Mouse (Mus musculus): Measurements from ENCODE around the gene Nfe2l2. TPM values are rescaled to one million over a fixed set of nuclear protein-coding genes. Genes with fewer than 3 reads are reported as not detected.

The Nfe2l2 gene
- polyA plus RNA-seq, 1 experiment from 2014 or later: 28.5 TPM

DNA sequence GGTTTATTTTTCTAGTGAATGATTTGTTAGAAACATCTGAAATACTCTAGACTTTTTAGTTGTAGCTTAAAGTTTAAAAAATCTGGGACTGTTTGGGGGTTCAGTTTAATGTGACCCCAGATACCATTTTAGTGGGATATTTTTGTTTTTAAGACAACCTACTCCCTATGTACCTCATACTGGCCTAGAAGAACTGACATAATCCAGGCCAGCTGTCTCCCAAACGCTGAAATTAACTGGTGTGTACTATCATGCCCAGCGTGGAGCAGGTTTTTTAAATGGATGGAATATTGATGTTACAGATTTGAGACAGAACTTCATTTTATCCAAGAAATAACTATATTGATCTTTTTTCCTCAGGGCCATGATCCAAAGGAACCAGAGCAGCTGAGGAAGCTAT, 43.3 kb downstream of the Nfe2l2 start:
- DNase-seq (ENCODE audit: low spot score) (no peak), ATAC-seq (ENCODE audit: low FRiP score) (no peak)
- WGBS: 44% methylated on average over 2 of the region's 2 CpGs
- Histone ChIP-seq H3K36me3 (ENCODE audit: control insufficient read depth, insufficient read depth, low read length) (peaks cover 15% of the 10 kb centered on the region), H3K4me2 (replicated peaks; ENCODE audit: low read depth, low read length) (peak overlapping the region; percentile 65), H3K9ac (ENCODE audit: low read depth, low read length) (0 out of 2 replicates have a peak overlapping the region, but pooled peaks have one; percentile 15), H3K9me3 (ENCODE audit: control insufficient read depth, low read length) (no peaks in the 10 kb centered on the region), H3K27me3 (ENCODE audit: control insufficient read depth, insufficient read depth, low read length) (no peaks in the 10 kb centered on the region), H3K27ac (ENCODE audit: low read depth, low read length) (no peak overlapping the region), H3K4me3 (ENCODE audit: low read depth, low read length) (peak overlapping the region; percentile 95), H3K4me1 (replicated peaks; ENCODE audit: control insufficient read depth, insufficient read depth, low read length) (peaks cover 3% of the 10 kb centered on the region; the same call in 1 of the 2 replicates)

DNA sequence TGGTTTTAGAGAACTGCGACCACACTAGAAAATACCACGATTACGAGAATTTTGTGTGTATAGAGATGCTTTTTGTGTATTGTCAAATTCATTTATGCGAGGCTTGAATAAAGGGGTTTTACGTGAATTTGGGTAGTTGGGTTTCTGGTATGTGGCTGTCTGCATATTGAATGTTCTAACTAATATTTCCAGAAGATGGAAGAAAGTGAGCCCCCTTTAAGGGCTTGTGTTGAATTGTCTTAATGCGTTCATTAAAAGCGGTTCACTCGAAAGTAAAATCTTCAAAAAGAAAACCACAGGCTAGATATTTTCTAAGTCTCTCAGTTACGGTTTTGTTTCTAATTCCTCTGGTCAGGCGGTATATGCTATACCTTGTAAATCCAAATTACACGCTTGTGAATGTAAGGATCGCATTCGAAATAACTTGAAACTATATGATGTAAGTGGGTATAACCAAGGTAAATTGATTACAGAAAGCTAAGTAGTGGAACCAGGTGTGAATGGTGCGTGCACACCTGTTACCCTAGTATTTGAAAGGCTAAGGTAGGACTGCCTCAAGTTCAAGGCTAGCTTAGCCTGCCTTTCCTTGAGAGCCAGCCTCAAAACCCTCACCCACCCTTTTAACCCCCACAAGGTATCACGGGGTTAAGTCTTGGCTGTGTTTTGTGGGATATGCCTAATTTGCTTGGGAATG, 44.0 kb downstream of the Nfe2l2 start:
- H3K36me3 ChIP-seq (ENCODE audit: control insufficient read depth, insufficient read depth, low read length): peaks cover 15% of the 10 kb centered on the region
- no peak for ATAC-seq (ENCODE audit: low FRiP score)
- peaks cover 3% of the 10 kb centered on the region; the same call in 1 of the 2 replicates for H3K4me1 ChIP-seq (replicated peaks; ENCODE audit: control insufficient read depth, insufficient read depth, low read length)
- peak overlapping the region; percentile 99 for H3K9ac ChIP-seq (ENCODE audit: low read depth, low read length)
- H3K27ac ChIP-seq (ENCODE audit: low read depth, low read length): no peak overlapping the region
- WGBS: 3% methylated on average over 15 of the region's 15 CpGs
- peak overlapping the region; percentile 65 for H3K4me2 ChIP-seq (replicated peaks; ENCODE audit: low read depth, low read length)
- no peaks in the 10 kb centered on the region for H3K27me3 ChIP-seq (ENCODE audit: control insufficient read depth, insufficient read depth, low read length)
- DNase-seq (ENCODE audit: low spot score): no peak
- no peaks in the 10 kb centered on the region for H3K9me3 ChIP-seq (ENCODE audit: control insufficient read depth, low read length)
- H3K4me3 ChIP-seq (ENCODE audit: low read depth, low read length): peak overlapping the region; percentile 95

DNA sequence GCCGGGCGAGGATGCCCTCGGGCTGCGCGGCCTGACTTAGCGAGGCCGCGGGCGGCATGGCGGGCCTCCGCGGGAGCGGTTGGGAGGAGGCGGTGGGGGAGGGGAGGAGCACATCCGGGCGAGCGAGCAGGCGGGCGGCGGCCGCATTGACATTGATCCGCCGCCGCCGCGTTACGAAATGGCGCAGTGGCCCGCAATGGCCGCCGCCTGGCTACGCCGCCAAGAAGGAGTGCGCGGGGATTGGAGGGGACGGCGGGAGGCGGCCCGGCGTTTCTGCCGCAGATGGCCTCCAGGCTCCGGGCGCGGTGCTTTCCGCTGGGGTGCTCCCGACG, 44.8 kb downstream of the Nfe2l2 start:
- Histone ChIP-seq H3K4me1 (replicated peaks; ENCODE audit: control insufficient read depth, insufficient read depth, low read length) (peaks cover 3% of the 10 kb centered on the region; the same call in 1 of the 2 replicates), H3K27ac (ENCODE audit: low read depth, low read length) (peak overlapping the region; percentile 98), H3K4me2 (replicated peaks; ENCODE audit: low read depth, low read length) (peak overlapping the region; percentile 65), H3K36me3 (ENCODE audit: control insufficient read depth, insufficient read depth, low read length) (peaks cover 15% of the 10 kb centered on the region), H3K9me3 (ENCODE audit: control insufficient read depth, low read length) (no peaks in the 10 kb centered on the region), H3K27me3 (ENCODE audit: control insufficient read depth, insufficient read depth, low read length) (no peaks in the 10 kb centered on the region), H3K4me3 (ENCODE audit: low read depth, low read length) (peak overlapping the region; percentile 95), H3K9ac (ENCODE audit: low read depth, low read length) (peak overlapping the region; percentile 99)
- ATAC-seq (ENCODE audit: low FRiP score): peak; percentile 78
- under 1% methylated on average over 32 of the region's 47 CpGs for WGBS
- peak; percentile 93 for DNase-seq (ENCODE audit: low spot score)

GRCm38 (mm10) chr2:75658727-75659628, 45.5 kb downstream of the Nfe2l2 start, which contains the start of gene Hnrnpa3:
Gene Hnrnpa3 (plus strand): TSS chr2:75659261.
- ATAC-seq (ENCODE audit: low FRiP score) (peak; percentile 96), DNase-seq (ENCODE audit: low spot score) (peak; percentile 100)
- WGBS: under 1% methylated on average over 58 of the region's 102 CpGs
- H3K4me1 ChIP-seq (replicated peaks; ENCODE audit: control insufficient read depth, insufficient read depth, low read length): peaks cover 3% of the 10 kb centered on the region; the same call in 1 of the 2 replicates
- no peaks in the 10 kb centered on the region for H3K27me3 ChIP-seq (ENCODE audit: control insufficient read depth, insufficient read depth, low read length)
- peak within 1 kb of the TSS; percentile 95 for H3K4me3 ChIP-seq (ENCODE audit: low read depth, low read length)
- H3K4me2 ChIP-seq (replicated peaks; ENCODE audit: low read depth, low read length): peak within 1 kb of the TSS; percentile 65
- H3K36me3 ChIP-seq (ENCODE audit: control insufficient read depth, insufficient read depth, low read length): peaks cover 13% of the 10 kb centered on the region
- peak within 1 kb of the TSS; percentile 99 for H3K9ac ChIP-seq (ENCODE audit: low read depth, low read length)
- H3K27ac ChIP-seq (ENCODE audit: low read depth, low read length): peak within 1 kb of the TSS; percentile 98
- H3K9me3 ChIP-seq (ENCODE audit: control insufficient read depth, low read length): no peaks in the 10 kb centered on the region

DNA sequence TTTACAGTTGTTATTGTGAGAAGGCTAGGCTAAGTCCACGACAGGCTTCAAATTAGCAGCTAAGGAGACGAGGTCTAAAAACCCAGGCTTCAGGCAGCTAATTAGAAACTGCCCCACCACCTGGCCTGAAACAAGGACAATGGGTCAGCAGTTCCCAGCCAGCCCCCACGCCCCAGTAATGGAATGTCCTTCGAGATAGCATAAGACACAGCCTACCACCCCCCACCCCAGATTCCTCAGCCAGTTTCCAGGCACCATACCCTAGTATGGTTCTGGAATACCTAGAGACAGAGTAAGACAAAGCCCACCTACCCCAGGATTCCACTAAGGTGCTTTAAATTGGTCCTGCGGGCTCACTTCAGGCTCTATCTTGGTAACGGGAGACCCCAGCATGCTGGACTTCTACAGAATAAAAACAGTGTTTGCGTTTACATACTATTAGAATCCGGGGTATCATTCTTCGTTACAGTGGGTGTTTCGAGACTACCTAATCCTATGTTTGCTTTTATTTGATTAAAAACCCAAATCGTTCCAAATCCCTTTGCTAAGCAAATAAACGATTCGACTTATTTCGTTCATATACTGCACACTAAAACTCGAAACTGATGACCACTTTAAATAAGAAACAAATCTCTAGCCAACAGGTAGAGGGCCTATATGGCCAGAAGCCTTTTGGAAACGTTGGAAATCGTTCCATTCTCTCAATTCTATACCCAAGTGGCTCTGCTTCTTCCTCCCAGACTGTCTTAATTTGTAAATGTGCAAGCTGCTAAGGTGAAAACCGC, 46.3 kb downstream of the Nfe2l2 start:
- H3K27me3 ChIP-seq (ENCODE audit: control insufficient read depth, insufficient read depth, low read length): no peaks in the 10 kb centered on the region
- H3K9ac ChIP-seq (ENCODE audit: low read depth, low read length): peak overlapping the region; percentile 92
- peaks cover 3% of the 10 kb centered on the region; the same call in 1 of the 2 replicates for H3K4me1 ChIP-seq (replicated peaks; ENCODE audit: control insufficient read depth, insufficient read depth, low read length)
- peak overlapping the region; percentile 95 for H3K4me3 ChIP-seq (ENCODE audit: low read depth, low read length)
- peaks cover 7% of the 10 kb centered on the region for H3K36me3 ChIP-seq (ENCODE audit: control insufficient read depth, insufficient read depth, low read length)
- DNase-seq (ENCODE audit: low spot score) (peak; percentile 67), ATAC-seq (ENCODE audit: low FRiP score) (0 out of 2 replicates have a peak, but pooled peaks have one; percentile 9)
- H3K4me2 ChIP-seq (replicated peaks; ENCODE audit: low read depth, low read length): peak overlapping the region; percentile 43
- peak overlapping the region; percentile 98 for H3K27ac ChIP-seq (ENCODE audit: low read depth, low read length)
- H3K9me3 ChIP-seq (ENCODE audit: control insufficient read depth, low read length): no peaks in the 10 kb centered on the region
- WGBS: 3% methylated on average over 18 of the region's 18 CpGs

- ATAC-seq (ENCODE audit: low FRiP score): no peak
- Histone ChIP-seq H3K36me3 (ENCODE audit: control insufficient read depth, insufficient read depth, low read length) (no peaks in the 10 kb centered on the region), H3K9ac (ENCODE audit: low read depth, low read length) (no peak overlapping the region), H3K4me3 (ENCODE audit: low read depth, low read length) (no peak overlapping the region), H3K9me3 (ENCODE audit: control insufficient read depth, low read length) (no peaks in the 10 kb centered on the region), H3K27me3 (ENCODE audit: control insufficient read depth, insufficient read depth, low read length) (no peaks in the 10 kb centered on the region), H3K27ac (ENCODE audit: low read depth, low read length) (no peak overlapping the region), H3K4me1 (replicated peaks; ENCODE audit: control insufficient read depth, insufficient read depth, low read length) (peaks cover 3% of the 10 kb centered on the region; the same call in 1 of the 2 replicates), H3K4me2 (replicated peaks; ENCODE audit: low read depth, low read length) (no peak overlapping the region)
- no peak for DNase-seq (ENCODE audit: low spot score)
- 91% methylated on average over 5 of the region's 5 CpGs for WGBS
These were observed 47.5 kb downstream of the Nfe2l2 start for GRCm38 (mm10) chr2:75656924-75657323.

GRCm38 (mm10) chr2:75654679-75655078, 49.8 kb downstream of the Nfe2l2 start:
- no peak overlapping the region for H3K9ac ChIP-seq (ENCODE audit: low read depth, low read length)
- ATAC-seq (ENCODE audit: low FRiP score): no peak
- WGBS: 93% methylated on average over 1 of the region's 1 CpGs

GRCm38 (mm10) chr2:75653150-75653549, 51.3 kb downstream of the Nfe2l2 start:
- Histone ChIP-seq H3K4me1 (replicated peaks; ENCODE audit: control insufficient read depth, insufficient read depth, low read length) (no peaks in the 10 kb centered on the region; the same call in 1 of the 2 replicates), H3K4me2 (replicated peaks; ENCODE audit: low read depth, low read length) (no peak overlapping the region), H3K9ac (ENCODE audit: low read depth, low read length) (no peak overlapping the region), H3K4me3 (ENCODE audit: low read depth, low read length) (no peak overlapping the region), H3K27ac (ENCODE audit: low read depth, low read length) (no peak overlapping the region), H3K27me3 (ENCODE audit: control insufficient read depth, insufficient read depth, low read length) (no peaks in the 10 kb centered on the region), H3K36me3 (ENCODE audit: control insufficient read depth, insufficient read depth, low read length) (no peaks in the 10 kb centered on the region), H3K9me3 (ENCODE audit: control insufficient read depth, low read length) (no peaks in the 10 kb centered on the region)
- DNase-seq (ENCODE audit: low spot score): no peak
- no peak for ATAC-seq (ENCODE audit: low FRiP score)

More at GRCm38 (mm10) chr2:75654679-75655078, 49.8 kb downstream of the Nfe2l2 start:
- Histone ChIP-seq H3K27me3 (ENCODE audit: control insufficient read depth, insufficient read depth, low read length) (no peaks in the 10 kb centered on the region), H3K36me3 (ENCODE audit: control insufficient read depth, insufficient read depth, low read length) (no peaks in the 10 kb centered on the region), H3K9me3 (ENCODE audit: control insufficient read depth, low read length) (no peaks in the 10 kb centered on the region), H3K4me2 (replicated peaks; ENCODE audit: low read depth, low read length) (no peak overlapping the region), H3K27ac (ENCODE audit: low read depth, low read length) (no peak overlapping the region), H3K4me1 (replicated peaks; ENCODE audit: control insufficient read depth, insufficient read depth, low read length) (no peaks in the 10 kb centered on the region; the same call in 1 of the 2 replicates), H3K4me3 (ENCODE audit: low read depth, low read length) (no peak overlapping the region)
- no peak for DNase-seq (ENCODE audit: low spot score)
